Mouse (Mus musculus): Measurements from ENCODE around the gene Msh2. TPM values are rescaled to one million over a fixed set of nuclear protein-coding genes. Genes with fewer than 3 reads are reported as not detected.

The Msh2 gene
- total RNA-seq, 4 experiments from 2014 or later, result 13.1 to 16.2 (median 14.6) TPM

Other genes starting within 250 kb of the Msh2 start
- not detected for gene Stpg4, start 244.6 kb upstream of the Msh2 start, total RNA-seq (2022)
- 100 to 1,000 TPM; 143 to 158 (median 147) TPM for gene Calm2, start 225.4 kb upstream of the Msh2 start, total RNA-seq (2022)
- not detected for gene Epcam, start 36.4 kb upstream of the Msh2 start, total RNA-seq (2022)
- not detected for gene Kcnk12, start 125.7 kb downstream of the Msh2 start, total RNA-seq (2022)
- gene Rpl36-ps4, start 248.6 kb downstream of the Msh2 start, total RNA-seq (2022), result not detected